Mouse (Mus musculus) mature B cell (primary cell): ENCODE data around the gene Foxn1.

ENCODE experiments used
- in situ Hi-C: fragments of 300-500 bp; cut with MboI; formaldehyde crosslinking; loops from 2 replicates; pipeline ENCODE4 v1.14.3; 2019

The Foxn1 gene

DNA sequence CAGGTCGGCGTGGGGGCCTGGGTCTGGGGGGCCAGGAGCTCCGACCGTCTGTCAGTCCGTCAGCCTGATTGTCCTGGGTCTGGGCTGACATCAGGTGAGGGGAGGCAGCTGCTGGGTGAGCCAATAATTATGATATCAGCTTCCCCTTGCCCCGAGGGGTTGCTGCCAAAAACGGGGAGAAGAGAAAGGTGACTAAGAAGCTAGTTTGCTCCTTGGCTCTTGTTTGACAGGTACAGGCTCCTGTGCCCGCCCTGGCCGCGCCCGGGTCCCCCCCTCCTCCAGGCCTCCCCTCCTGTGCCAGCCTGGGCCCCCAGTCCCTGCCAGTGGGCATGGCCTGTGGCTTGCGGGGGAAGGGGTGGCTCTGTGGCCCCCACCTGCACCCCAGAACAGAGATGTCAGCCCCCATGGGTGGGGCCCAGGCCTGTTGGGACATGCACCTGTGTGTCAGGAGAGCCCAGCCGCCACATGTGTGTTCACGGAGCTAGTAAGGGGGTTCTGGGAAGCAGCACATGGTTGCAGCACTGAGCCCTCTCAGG lies at the start of gene Foxn1:
Gene Foxn1, minus strand, starts transcription at position 51 of the 536 bp plus-strand sequence.
- in situ Hi-C loops, result no loop called here

GRCm38 (mm10) chr11:78435776-78436349 lies 49.5 kb upstream of the Foxn1 start:
- in situ Hi-C loops, result no loop called here

GRCm38 (mm10) chr11:78434052-78434451 lies 47.7 kb upstream of the Foxn1 start:
- in situ Hi-C loops, result no loop called here

GRCm38 (mm10) chr11:78431176-78431575 lies 44.8 kb upstream of the Foxn1 start:
- in situ Hi-C loops, result no loop called here

DNA sequence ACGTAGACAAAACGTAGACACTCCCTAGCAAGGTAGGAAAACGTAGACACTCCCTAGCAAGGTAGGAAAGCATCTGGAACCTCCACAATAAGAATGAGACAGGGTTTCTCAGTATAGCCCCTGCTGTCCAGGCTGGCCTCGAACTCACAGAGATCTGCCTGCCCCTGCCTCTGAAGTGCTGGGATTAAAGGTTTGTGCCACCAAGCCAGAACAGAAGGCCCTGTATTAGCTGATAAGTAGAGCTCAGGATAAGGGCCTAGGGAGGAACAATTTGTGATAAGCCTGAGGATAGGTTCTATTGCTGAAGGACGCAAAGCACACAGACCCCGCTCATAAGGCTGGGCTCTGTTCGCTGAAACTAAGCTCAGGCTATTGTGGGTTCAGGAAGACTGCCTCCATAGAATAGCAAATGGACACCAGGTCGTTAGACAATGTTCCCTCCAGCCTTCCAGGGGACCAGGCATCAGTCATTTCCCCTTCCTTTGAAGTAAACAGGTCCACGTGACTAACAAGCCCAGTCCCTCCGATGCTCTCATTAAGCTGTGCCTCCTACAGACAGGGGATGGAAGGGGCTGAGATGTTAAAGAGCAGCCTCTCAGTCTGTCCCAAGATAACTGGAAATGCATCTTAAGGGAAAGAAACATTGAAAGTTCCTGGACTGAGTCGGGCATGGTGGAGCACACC lies 44.0 kb upstream of the Foxn1 start:
- in situ Hi-C loops, result no loop called here

GRCm38 (mm10) chr11:78428309-78428708 lies 42.0 kb upstream of the Foxn1 start:
- in situ Hi-C loops, result no loop called here

DNA sequence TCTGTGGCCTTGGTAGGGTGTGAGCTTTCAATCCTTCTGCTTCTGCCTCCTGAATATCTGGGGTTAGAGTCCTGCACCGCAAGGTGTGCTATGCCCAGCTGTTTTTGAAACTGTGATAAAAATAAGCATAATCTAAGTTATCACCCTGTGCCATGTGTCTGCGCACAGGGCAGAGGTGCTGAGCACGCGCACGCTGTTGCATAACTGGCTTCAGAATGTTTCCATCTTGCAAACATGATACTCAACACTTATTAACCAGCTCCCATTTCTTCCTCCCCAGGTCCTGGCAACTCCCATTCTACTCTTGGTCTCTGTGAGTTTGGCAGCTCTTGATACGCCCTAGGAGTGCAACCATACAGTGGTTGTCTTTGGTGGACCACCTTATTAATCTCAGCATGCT lies 41.3 kb upstream of the Foxn1 start:
- in situ Hi-C loops, result no loop called here

GRCm38 (mm10) chr11:78425572-78425971 lies 39.2 kb upstream of the Foxn1 start:
- in situ Hi-C loops, result no loop called here

GRCm38 (mm10) chr11:78424352-78424751 lies 38.0 kb upstream of the Foxn1 start:
- in situ Hi-C loops, result no loop called here

DNA sequence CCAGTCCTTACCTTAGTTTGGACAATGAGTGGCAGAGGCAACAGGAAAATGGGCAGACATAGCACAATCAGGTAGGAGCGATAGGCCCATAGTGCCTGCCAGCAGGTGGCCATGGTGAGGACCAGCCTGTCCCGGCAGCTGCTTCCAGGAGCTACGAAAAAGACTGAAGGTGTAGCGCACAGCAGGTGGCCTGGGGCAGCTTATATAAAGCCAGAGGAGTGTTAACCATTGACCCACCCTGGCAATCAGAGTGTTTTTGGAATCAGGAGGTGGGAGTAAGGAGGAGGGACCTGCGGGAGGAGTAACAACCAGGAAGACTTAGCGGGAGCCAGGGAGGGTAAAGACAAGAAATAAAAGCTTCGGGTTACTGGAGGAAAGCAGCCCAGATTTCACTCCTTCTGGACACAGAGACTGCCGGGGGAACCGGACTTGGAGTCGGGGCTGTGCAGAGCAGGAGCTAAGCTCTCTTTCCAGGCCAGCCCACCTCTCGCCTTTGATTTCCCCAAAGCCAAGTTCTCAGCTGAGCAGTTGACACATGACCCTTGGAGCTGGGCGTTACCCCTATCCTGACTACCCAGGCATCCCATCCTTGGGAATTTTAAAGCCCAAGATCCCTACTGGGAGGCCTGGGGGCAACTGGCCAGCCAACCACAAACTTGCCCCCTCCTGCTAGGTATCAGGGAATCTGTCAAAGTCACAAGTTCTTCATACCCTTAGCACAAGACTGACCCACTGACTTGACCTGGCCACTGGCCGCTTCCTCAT lies 35.9 kb upstream of the Foxn1 start, which contains the start of gene Slc13a2:
Gene Slc13a2, minus strand, starts transcription at position 163 of the 765 bp plus-strand sequence.
- in situ Hi-C loops, result no loop called here

GRCm38 (mm10) chr11:78421201-78422009 lies 35.0 kb upstream of the Foxn1 start:
- in situ Hi-C loops, result no loop called here

DNA sequence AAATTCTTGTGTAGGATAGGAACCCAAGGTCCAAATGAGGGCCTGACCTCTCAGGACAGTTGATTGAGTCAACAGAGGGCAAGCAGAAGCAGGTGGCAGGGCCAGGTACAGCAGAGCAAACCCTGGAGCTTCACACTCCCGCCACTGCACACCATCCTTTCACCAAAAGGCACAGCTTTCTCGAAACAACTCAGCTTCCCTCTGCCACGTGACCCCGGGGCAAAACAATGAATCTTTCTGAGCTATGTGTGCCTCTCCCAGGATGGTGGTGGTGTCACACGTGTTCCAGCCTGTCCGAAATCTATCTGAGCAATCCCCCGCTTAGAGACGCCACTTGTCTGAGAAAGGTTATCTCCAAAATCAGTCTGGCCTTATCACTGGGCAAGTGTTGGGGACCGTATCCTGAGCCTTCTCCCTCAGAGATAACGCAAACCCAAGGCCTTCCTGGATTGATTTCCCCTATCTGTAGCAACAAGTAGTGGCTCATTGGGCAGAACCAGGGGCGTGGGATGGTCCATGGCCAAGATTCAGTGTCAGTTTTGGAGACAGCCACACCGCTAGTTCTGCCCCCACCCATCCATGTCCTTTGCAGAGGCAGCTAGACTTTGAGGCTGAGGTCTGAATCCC lies 34.0 kb upstream of the Foxn1 start:
- in situ Hi-C loops, result no loop called here

DNA sequence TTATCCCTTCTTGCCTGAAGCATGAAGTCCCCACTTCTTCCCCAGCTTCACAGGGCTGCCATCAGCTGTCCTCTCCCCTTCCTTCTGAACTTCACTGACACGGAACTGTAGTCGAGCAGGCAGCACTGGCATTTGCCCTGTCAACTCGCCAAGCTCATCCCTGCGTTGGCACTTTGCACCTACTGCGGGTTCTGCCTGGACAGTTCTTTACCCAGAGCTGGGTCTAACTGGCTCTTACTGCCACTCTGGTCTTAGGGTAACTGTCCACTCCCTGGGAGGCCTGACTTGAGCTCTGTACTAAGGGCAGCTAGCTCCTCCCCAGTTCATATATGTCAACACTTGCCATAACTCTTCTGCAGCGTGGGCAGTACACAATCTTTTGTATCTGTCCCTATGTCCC lies 30.5 kb upstream of the Foxn1 start:
- in situ Hi-C loops, result no loop called here

GRCm38 (mm10) chr11:78412861-78413260 lies 26.5 kb upstream of the Foxn1 start:
- in situ Hi-C loops, result no loop called here

- in situ Hi-C loops, result no loop called here
Measured at GRCm38 (mm10) chr11:78412324-78412850, 26.0 kb upstream of the Foxn1 start.

DNA sequence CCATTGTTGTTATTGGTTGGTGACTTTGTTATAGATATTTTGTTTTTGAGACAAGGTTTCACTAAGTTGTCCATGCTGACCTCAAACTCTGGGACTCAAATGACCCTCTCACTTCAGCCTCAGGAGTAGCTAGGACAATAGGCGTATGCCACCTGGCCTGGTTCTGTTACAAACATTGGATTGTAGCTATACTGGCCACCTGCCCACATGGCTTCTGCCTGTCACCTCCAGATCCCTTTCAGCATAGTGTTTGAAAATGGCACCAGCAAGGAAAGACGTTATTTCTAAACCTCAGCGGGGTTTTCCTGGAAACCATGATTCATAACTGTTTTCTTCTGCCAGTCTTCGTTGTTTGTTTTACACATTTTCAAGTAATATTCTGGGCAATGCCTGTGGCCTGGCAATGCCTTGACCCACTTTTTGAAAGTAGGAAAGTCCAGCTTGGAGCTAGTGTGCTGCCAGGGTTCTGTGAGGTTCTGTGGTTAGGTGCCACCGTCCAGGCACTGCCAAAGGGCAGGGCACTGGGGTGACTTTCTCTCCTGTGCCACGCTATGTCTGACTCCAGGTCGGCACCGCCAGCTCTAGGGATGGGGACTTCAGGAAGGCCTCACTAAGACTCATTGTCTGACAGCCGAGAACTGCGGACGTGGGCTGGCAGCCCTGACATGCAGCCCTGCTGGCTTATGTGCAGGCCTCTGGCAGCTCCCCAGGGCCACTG lies 25.4 kb upstream of the Foxn1 start:
- in situ Hi-C loops, result no loop called here

- in situ Hi-C loops, result no loop called here
Measured at GRCm38 (mm10) chr11:78408256-78409240, 22.2 kb upstream of the Foxn1 start.

DNA sequence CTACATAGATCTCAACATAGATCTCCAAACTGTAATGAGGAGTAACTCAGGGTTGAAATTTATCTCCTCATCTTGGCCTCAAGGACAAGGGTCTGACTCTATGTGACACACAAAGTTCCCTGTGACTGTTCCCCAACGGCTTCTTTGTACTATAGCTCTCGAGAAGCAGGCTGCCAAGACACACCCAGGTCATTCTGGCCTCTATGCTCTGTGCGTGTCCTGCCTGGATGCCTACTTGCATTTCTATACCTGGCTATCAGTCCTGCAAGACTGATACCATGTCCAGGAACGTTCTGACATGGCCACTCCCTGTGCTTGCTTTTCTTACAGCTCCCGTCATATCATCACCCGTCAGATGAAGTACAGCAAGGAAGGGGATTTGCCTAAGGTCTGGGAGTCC lies 15.7 kb upstream of the Foxn1 start:
- in situ Hi-C loops, result no loop called here

GRCm38 (mm10) chr11:78401469-78401868 lies 15.1 kb upstream of the Foxn1 start:
- in situ Hi-C loops, result no loop called here
